Mouse (Mus musculus): ENCODE results near the gene Dclk1.
A peak's percentile ranks its signal among the peaks of the same experiment; 100 is the strongest.

Gene Dclk1

GRCm38 (mm10) chr3:55461685-55462655 is 219.8 kb downstream of the Dclk1 start:
- DNase-seq: peak; percentile 47 to 49

- no peak for DNase-seq
Measured at GRCm38 (mm10) chr3:55462904-55463668, 220.9 kb downstream of the Dclk1 start.

GRCm38 (mm10) chr3:55464226-55464625 is 222.1 kb downstream of the Dclk1 start:
- no peak for DNase-seq

- no peak for DNase-seq
Measured at GRCm38 (mm10) chr3:55465785-55466184, 223.6 kb downstream of the Dclk1 start.

GRCm38 (mm10) chr3:55466348-55466747 is 224.2 kb downstream of the Dclk1 start:
- peak; percentile 37 to 59 for DNase-seq

GRCm38 (mm10) chr3:55472110-55472509 is 229.9 kb downstream of the Dclk1 start, which contains the start of gene Gm21954:
Gene Gm21954 (minus strand): TSS chr3:55472210.
- no peak for DNase-seq

GRCm38 (mm10) chr3:55473146-55473545 is 231.0 kb downstream of the Dclk1 start:
- no peak for DNase-seq

GRCm38 (mm10) chr3:55476694-55477093 is 234.5 kb downstream of the Dclk1 start:
- DNase-seq: no peak

- no peak for DNase-seq
Measured at GRCm38 (mm10) chr3:55479306-55479705, 237.1 kb downstream of the Dclk1 start.

- no peak for DNase-seq
Measured at GRCm38 (mm10) chr3:55481140-55481539, 239.0 kb downstream of the Dclk1 start.

- DNase-seq: no peak
Measured at GRCm38 (mm10) chr3:55483328-55483727, 241.2 kb downstream of the Dclk1 start.

GRCm38 (mm10) chr3:55489231-55489990 is 247.2 kb downstream of the Dclk1 start:
- DNase-seq: no peak

- DNase-seq: no peak
Measured at GRCm38 (mm10) chr3:55492021-55492420, 249.9 kb downstream of the Dclk1 start.

GRCm38 (mm10) chr3:55494348-55494747 is 252.2 kb downstream of the Dclk1 start:
- no peak for DNase-seq

GRCm38 (mm10) chr3:55495231-55495630 is 253.1 kb downstream of the Dclk1 start:
- DNase-seq: no peak

- no peak for DNase-seq
Measured at GRCm38 (mm10) chr3:55495866-55496265, 253.7 kb downstream of the Dclk1 start.

- no peak for DNase-seq
Measured at GRCm38 (mm10) chr3:55496462-55496941, 254.3 kb downstream of the Dclk1 start.

- DNase-seq: no peak
Measured at GRCm38 (mm10) chr3:55499298-55499697, 257.1 kb downstream of the Dclk1 start.

GRCm38 (mm10) chr3:55510198-55510597 is 268.0 kb downstream of the Dclk1 start:
- DNase-seq: peak; percentile 42 to 49

GRCm38 (mm10) chr3:55511658-55512057 is 269.5 kb downstream of the Dclk1 start:
- peak; percentile 41 to 55 for DNase-seq

- no peak for DNase-seq
Measured at GRCm38 (mm10) chr3:55515966-55516365, 273.8 kb downstream of the Dclk1 start.

GRCm38 (mm10) chr3:55517454-55518014 is 275.4 kb downstream of the Dclk1 start:
- DNase-seq: peak in 1 of 2 experiments; percentile 22
